ENCODE assay signal across 12 mouse cellular contexts in the genomic region with DNA sequence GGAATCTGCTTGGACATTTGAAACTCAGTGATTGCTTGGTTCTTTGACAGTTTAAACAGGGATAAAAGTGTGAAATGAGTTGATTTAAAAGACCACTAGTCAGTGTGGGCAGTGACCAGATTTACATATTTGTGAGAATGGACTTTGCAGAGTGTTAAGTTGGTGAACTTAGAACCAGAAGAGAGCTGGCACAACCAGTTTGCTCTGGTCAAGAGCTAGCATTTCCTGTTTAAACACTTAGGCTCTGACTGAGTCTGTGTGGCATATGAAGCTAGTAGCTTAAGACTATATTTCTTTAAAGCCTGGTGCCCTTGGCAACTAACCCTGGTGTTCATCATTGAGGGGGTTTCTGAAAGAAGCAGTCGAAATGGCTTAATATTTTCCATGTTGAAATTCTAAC. TPM values are rescaled to one million over a fixed set of nuclear protein-coding genes. Genes with fewer than 3 reads are reported as not detected.
DNase-seq lines count a peak whose midpoint lies in the region; ATAC-seq and TF ChIP-seq lines count a peak whose summit lies in the region.
"Had no signal": no experiment of that assay in that cellular context is flagged by ENCODE, and none has a peak within 500 bp of the region (broad histone marks: within the 10 kb centered on the region; RNA-seq: fewer than 3 reads in every experiment).

No protein-coding gene starts in this region.

- no peak for ATAC-seq in embryonic facial prominence, embryonic 14.5 days (ENCODE audit: low read depth)
- peak; percentile 40; the same call in 1 of the 2 replicates for ATAC-seq in intestine, embryonic 16.5 days
- no peak for ATAC-seq in midbrain, embryonic 16.5 days
- ATAC-seq: activated CD4-positive, CD25-positive, alpha-beta regulatory T cell, adult 4 months had no signal

- no peaks in the 10 kb centered on the region for H3K27me3 ChIP-seq in kidney, adult 2 months (replicated peaks; ENCODE audit: control insufficient read depth, insufficient read depth, low read length)
- no peaks in the 10 kb centered on the region for H3K27me3 ChIP-seq in embryonic facial prominence, embryonic 14.5 days (replicated peaks; ENCODE audit: control insufficient read depth, insufficient read depth, low read length)
- no peaks in the 10 kb centered on the region for H3K27me3 ChIP-seq in intestine, embryonic 16.5 days (replicated peaks; ENCODE audit: control insufficient read depth, insufficient read depth, low read length)
- H3K27me3 ChIP-seq in midbrain, embryonic 16.5 days (ENCODE audit: control insufficient read depth, insufficient read depth, low read depth, low read length), result no peaks in the 10 kb centered on the region
- H3K27me3 ChIP-seq: CH12.LX; liver, embryonic 15.5 days had no signal

- H3K4me2 ChIP-seq in embryonic facial prominence, embryonic 14.5 days (ENCODE audit: low read depth, low read length), result peak overlapping the region; percentile 73
- no peak overlapping the region; the same call in 1 of the 2 replicates for H3K4me2 ChIP-seq in intestine, embryonic 16.5 days (ENCODE audit: low read depth, low read length)
- H3K4me2 ChIP-seq in midbrain, embryonic 16.5 days (ENCODE audit: low read length), result peak overlapping the region; percentile 67

- DNase-seq in kidney, adult 2 months, result peak; percentile 52
- no peak for DNase-seq in kidney, postnatal 4 days
- DNase-seq in embryonic facial prominence, embryonic 14.5 days (ENCODE audit: low spot score), result peak; percentile 38
- no peak for DNase-seq in layer of hippocampus, postnatal 14 days (ENCODE audit: low spot score in 2 of 2)
- DNase-seq in cerebellum, adult 11-12 months, result no peak
- DNase-seq in cerebellum, postnatal 14 days, result no peak
- DNase-seq: cerebellum, postnatal 36 days had no signal

- TF ChIP-seq CTCF in kidney, adult 2 months (conservative IDR thresholded peaks at IDR 0.05; ENCODE audit: insufficient read depth, insufficient read length, low read depth, low read length), result no peak

- no peaks in the 10 kb centered on the region for H3K9me3 ChIP-seq in embryonic facial prominence, embryonic 14.5 days (ENCODE audit: control insufficient read depth, low read length)
- no peaks in the 10 kb centered on the region for H3K9me3 ChIP-seq in intestine, embryonic 16.5 days (ENCODE audit: control insufficient read depth, low read length)
- no peaks in the 10 kb centered on the region for H3K9me3 ChIP-seq in midbrain, embryonic 16.5 days (replicated peaks; ENCODE audit: control insufficient read depth, low read length, poor library complexity, severe bottlenecking)
- H3K9me3 ChIP-seq: liver, embryonic 15.5 days had no signal

- H3K4me3 ChIP-seq in kidney, adult 2 months (ENCODE audit: insufficient read depth, low read depth, low read length), result no peak overlapping the region
- H3K4me3 ChIP-seq in embryonic facial prominence, embryonic 14.5 days (ENCODE audit: low read depth, low read length), result peak overlapping the region; percentile 63
- H3K4me3 ChIP-seq in intestine, embryonic 16.5 days (ENCODE audit: low read length), result no peak overlapping the region
- no peak overlapping the region; the same call in 1 of the 2 replicates for H3K4me3 ChIP-seq in midbrain, embryonic 16.5 days (ENCODE audit: low read depth, low read length)

- 67% methylated on average over 1 of the region's 1 CpGs for WGBS in kidney, adult 2 months
- WGBS in embryonic facial prominence, embryonic 14.5 days, result 45% methylated on average over 1 of the region's 1 CpGs
- WGBS in intestine, embryonic 16.5 days, result 83% methylated on average over 1 of the region's 1 CpGs
- WGBS in midbrain, embryonic 16.5 days, result 82% methylated on average over 1 of the region's 1 CpGs

- H3K36me3 ChIP-seq in kidney, adult 2 months (ENCODE audit: control insufficient read depth, insufficient read depth, low read length), result peaks cover 2% of the 10 kb centered on the region; the same call in 1 of the 2 replicates
- peaks cover 29% of the 10 kb centered on the region for H3K36me3 ChIP-seq in embryonic facial prominence, embryonic 14.5 days (ENCODE audit: control insufficient read depth, insufficient read depth, low read length)
- no peaks in the 10 kb centered on the region for H3K36me3 ChIP-seq in intestine, embryonic 16.5 days (ENCODE audit: control insufficient read depth, insufficient read depth, low read length)
- H3K36me3 ChIP-seq in midbrain, embryonic 16.5 days (ENCODE audit: control insufficient read depth, insufficient read depth, low read length), result peaks cover 6% of the 10 kb centered on the region; the same call in 1 of the 2 replicates
- H3K36me3 ChIP-seq: liver, embryonic 15.5 days had no signal

- H3K9ac ChIP-seq in embryonic facial prominence, embryonic 14.5 days (ENCODE audit: low read depth, low read length), result no peak overlapping the region
- no peak overlapping the region for H3K9ac ChIP-seq in intestine, embryonic 16.5 days (ENCODE audit: low read depth, low read length)
- H3K9ac ChIP-seq in midbrain, embryonic 16.5 days (ENCODE audit: low read depth, low read length), result no peak overlapping the region
- H3K9ac ChIP-seq: liver, embryonic 15.5 days had no signal

- no peak for TF ChIP-seq POLR2A in kidney, adult 2 months (IDR thresholded peaks at IDR 0.05; ENCODE audit: low read depth, low read length)

- no peaks in the 10 kb centered on the region; the same call in 1 of the 2 replicates for H3K4me1 ChIP-seq in kidney, adult 2 months (ENCODE audit: control insufficient read depth, insufficient read depth, low read length)
- peaks cover 8% of the 10 kb centered on the region; the same call in 1 of the 2 replicates for H3K4me1 ChIP-seq in embryonic facial prominence, embryonic 14.5 days (ENCODE audit: control insufficient read depth, insufficient read depth, low read length)
- H3K4me1 ChIP-seq in intestine, embryonic 16.5 days (ENCODE audit: control insufficient read depth, insufficient read depth, low read length), result peaks cover 10% of the 10 kb centered on the region
- peaks cover 18% of the 10 kb centered on the region for H3K4me1 ChIP-seq in midbrain, embryonic 16.5 days (ENCODE audit: control insufficient read depth, insufficient read depth, low read length)

- H3K27ac ChIP-seq in kidney, adult 2 months (ENCODE audit: insufficient read depth, low read depth, low read length), result peak overlapping the region; percentile 40; the same call in 1 of the 2 replicates
- H3K27ac ChIP-seq in embryonic facial prominence, embryonic 14.5 days (replicated peaks; ENCODE audit: low read depth, low read length), result peak overlapping the region; percentile 67; the same call in 1 of the 2 replicates
- H3K27ac ChIP-seq in intestine, embryonic 16.5 days (ENCODE audit: low read length), result 0 out of 2 replicates have a peak overlapping the region, but pooled peaks have one; percentile 39
- H3K27ac ChIP-seq in midbrain, embryonic 16.5 days (ENCODE audit: low read length), result no peak overlapping the region
- H3K27ac ChIP-seq: liver, embryonic 15.5 days had no signal

RNA-seq across cellular contexts. Expression of a gene that starts 1.4 kb away (rescaled TPM):
- 14.8 and 15.6 TPM in 2 replicates for polyA plus RNA-seq in kidney, adult 2 months (2012; rRNA removed)
- polyA plus RNA-seq in embryonic facial prominence, embryonic 14.5 days (2014; fragmentation: Nextera tagmentation; extraction: Ambion mirVana), result 18.5 and 18.8 TPM in 2 replicates
- 21.2 and 21.4 TPM in 2 replicates for polyA plus RNA-seq in intestine, embryonic 16.5 days (2015; fragmentation: Nextera tagmentation; extraction: Ambion mirVana)
- polyA plus RNA-seq in midbrain, embryonic 16.5 days (2015; fragmentation: Nextera tagmentation; extraction: Ambion mirVana), result 17.5 and 19.0 TPM in 2 replicates
- 10 to 100 TPM; 24.7 to 30.8 TPM for total RNA-seq in layer of hippocampus, postnatal 14 days (2021)
- total RNA-seq: CH12.LX had no signal

RNA-seq across cellular contexts. Expression of a gene that starts 11.1 kb away (rescaled TPM):
- polyA plus RNA-seq in kidney, adult 2 months (2012; rRNA removed), result 901 and 1,136 TPM in 2 replicates
- 254 and 271 TPM in 2 replicates for polyA plus RNA-seq in embryonic facial prominence, embryonic 14.5 days (2014; fragmentation: Nextera tagmentation; extraction: Ambion mirVana)
- polyA plus RNA-seq in intestine, embryonic 16.5 days (2015; fragmentation: Nextera tagmentation; extraction: Ambion mirVana), result 161 and 175 TPM in 2 replicates
- 83.7 and 87.4 TPM in 2 replicates for polyA plus RNA-seq in midbrain, embryonic 16.5 days (2015; fragmentation: Nextera tagmentation; extraction: Ambion mirVana)
- total RNA-seq in layer of hippocampus, postnatal 14 days (2021), result 100 to 1,000 TPM; 214 to 218 TPM

RNA-seq across cellular contexts. Expression of a gene that starts 53.1 kb away (rescaled TPM):
- 0.57 and 0.59 TPM in 2 replicates for polyA plus RNA-seq in kidney, adult 2 months (2012; rRNA removed)
- polyA plus RNA-seq in embryonic facial prominence, embryonic 14.5 days (2014; fragmentation: Nextera tagmentation; extraction: Ambion mirVana), result 0.13 and 0.14 TPM in 2 replicates
- polyA plus RNA-seq in intestine, embryonic 16.5 days (2015; fragmentation: Nextera tagmentation; extraction: Ambion mirVana), result 0.21 and 0.31 TPM in 2 replicates
- polyA plus RNA-seq in midbrain, embryonic 16.5 days (2015; fragmentation: Nextera tagmentation; extraction: Ambion mirVana), result 0.22 TPM in 1 of 2 replicates, not detected in the other
- total RNA-seq in layer of hippocampus, postnatal 14 days (2021), result under 1 TPM in 1 of 2 experiments, not detected in 1; 0.21 TPM
- total RNA-seq: CH12.LX had no signal
- polyA plus RNA-seq: activated CD4-positive, CD25-positive, alpha-beta regulatory T cell, adult 4 months had no signal

Comparison
In these comparisons a context has a peak if more than half of its experiments do, and no peak if none do; other contexts are left out.
1. DNase-seq: peak in kidney, adult 2 months (single experiment) and embryonic facial prominence, embryonic 14.5 days (single experiment); none in kidney, postnatal 4 days (0 of 2), layer of hippocampus, postnatal 14 days (0 of 2), cerebellum, adult 11-12 months (single experiment) and cerebellum, postnatal 14 days (0 of 2).